Mouse (Mus musculus) heart, embryonic 12.5 days (tissue): Measurements from ENCODE around the gene Rft1. TPM values are rescaled to one million over a fixed set of nuclear protein-coding genes. Genes with fewer than 3 reads are reported as not detected.
"Not testable (repeated sequence)": the region's sequence is repeated elsewhere in the genome, so short reads cannot be mapped to it uniquely, and the experiment has no call there.

Source experiments
- ATAC-seq: fragments of 200-750 bp; cut with Nextera tagmentation; 2 replicates; pipeline ENCODE4 v1.8.0; 2017; ENCODE audit warnings: moderate TSS enrichment, moderate library complexity; ENCODE audit not compliant: insufficient number of reproducible peaks, low FRiP score
- H3K27ac ChIP-seq: fragments of 300-500 bp; sonication (generic); 2 replicates; pipeline ENCODE4 v1.5.1; 2016; ENCODE audit warnings: mild to moderate bottlenecking, moderate library complexity; ENCODE audit not compliant: poor library complexity, severe bottlenecking
- H3K27me3 ChIP-seq: fragments of 300-500 bp; sonication (generic); replicated peaks from 2 replicates; pipeline ENCODE4 v1.6.1; 2016; ENCODE audit warnings: mild to moderate bottlenecking, moderate library complexity
- H3K36me3 ChIP-seq: fragments of 300-500 bp; sonication (generic); 2 replicates; pipeline ENCODE4 v1.6.1; 2016; ENCODE audit warnings: mild to moderate bottlenecking, moderate library complexity
- H3K4me1 ChIP-seq: fragments of 300-500 bp; sonication (generic); replicated peaks from 2 replicates; pipeline ENCODE4 v1.6.1; 2016; ENCODE audit warnings: mild to moderate bottlenecking
- H3K4me2 ChIP-seq: fragments of 300-500 bp; sonication (generic); 2 replicates; pipeline ENCODE4 v1.6.1; 2016; ENCODE audit warnings: mild to moderate bottlenecking, moderate library complexity
- H3K4me3 ChIP-seq: fragments of 300-500 bp; sonication (generic); 2 replicates; pipeline ENCODE4 v1.5.1; 2016; ENCODE audit warnings: mild to moderate bottlenecking
- H3K9ac ChIP-seq: fragments of 300-500 bp; sonication (generic); 2 replicates; pipeline ENCODE4 v1.6.1; 2016; ENCODE audit warnings: mild to moderate bottlenecking, moderate library complexity
- H3K9me3 ChIP-seq: fragments of 300-500 bp; sonication (generic); replicated peaks from 2 replicates; pipeline ENCODE4 v1.6.1; 2016; ENCODE audit warnings: mild to moderate bottlenecking, moderate library complexity
- WGBS: fragments of 180-500 bp; shearing (Covaris S2); methylation state at CpG from one replicate; pipeline ENCODE4 v1.1.7; 2016; 5-methylcytosine and 5-hydroxymethylcytosine counted together
- polyA plus RNA-seq: library from polyadenylated mRNA; unstranded; fragments of >200 nt; fragmentation: Nextera tagmentation; extraction: Ambion mirVana; gene quantifications from 2 replicates; pipeline ENCODE4 v1.2.1, GENCODE M21; 2016

Gene Rft1
- polyA plus RNA-seq, 1 experiment from 2014 or later, result 12.1 TPM

DNA sequence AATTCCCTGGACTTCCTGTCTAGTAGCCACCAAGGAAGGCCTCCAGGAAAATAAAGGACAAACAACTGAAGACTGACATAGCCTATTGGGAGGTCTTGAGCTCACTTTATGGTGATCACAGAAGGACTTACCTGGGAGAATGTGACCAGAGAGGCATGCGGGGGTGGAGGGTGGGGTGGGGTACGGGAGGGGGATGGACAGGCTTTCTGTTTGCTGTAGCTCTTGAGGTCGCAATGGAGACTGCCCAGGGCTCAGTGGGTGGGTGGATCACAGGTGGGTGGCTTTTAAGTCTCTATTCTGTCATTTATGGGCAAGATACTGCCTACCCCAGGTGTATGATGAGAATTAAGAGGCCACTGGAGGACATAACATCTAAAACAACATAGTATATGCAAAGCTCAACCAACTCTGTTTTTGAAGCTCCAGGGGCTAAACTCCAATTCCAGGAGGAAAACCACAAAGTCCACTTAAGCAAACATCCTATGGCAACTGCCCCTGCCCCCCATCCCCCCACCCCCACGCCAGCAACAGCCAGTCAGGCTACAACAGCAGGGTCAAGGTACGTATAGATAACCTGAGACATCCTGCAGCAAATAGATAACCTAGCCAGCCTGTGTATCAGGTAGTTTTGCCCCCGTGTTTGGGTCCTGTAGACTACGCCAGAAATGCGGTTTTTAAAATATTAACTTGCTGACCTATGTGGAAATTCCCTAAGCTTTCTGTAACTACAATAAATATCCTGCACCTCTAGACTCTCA is 50.1 kb downstream of the Rft1 start:
- no peaks in the 10 kb centered on the region for H3K9me3 ChIP-seq
- H3K9ac ChIP-seq, result no peak overlapping the region
- H3K27me3 ChIP-seq, result 0 out of 2 replicates have a peak, but pooled peaks cover 5% of the 10 kb centered on the region
- WGBS, result 66% methylated on average over 8 of the region's 8 CpGs
- H3K36me3 ChIP-seq, result no peaks in the 10 kb centered on the region
- no peak overlapping the region for H3K27ac ChIP-seq
- ATAC-seq, result no peak
- no peak overlapping the region for H3K4me3 ChIP-seq
- no peaks in the 10 kb centered on the region for H3K4me1 ChIP-seq
- H3K4me2 ChIP-seq, result no peak overlapping the region

DNA sequence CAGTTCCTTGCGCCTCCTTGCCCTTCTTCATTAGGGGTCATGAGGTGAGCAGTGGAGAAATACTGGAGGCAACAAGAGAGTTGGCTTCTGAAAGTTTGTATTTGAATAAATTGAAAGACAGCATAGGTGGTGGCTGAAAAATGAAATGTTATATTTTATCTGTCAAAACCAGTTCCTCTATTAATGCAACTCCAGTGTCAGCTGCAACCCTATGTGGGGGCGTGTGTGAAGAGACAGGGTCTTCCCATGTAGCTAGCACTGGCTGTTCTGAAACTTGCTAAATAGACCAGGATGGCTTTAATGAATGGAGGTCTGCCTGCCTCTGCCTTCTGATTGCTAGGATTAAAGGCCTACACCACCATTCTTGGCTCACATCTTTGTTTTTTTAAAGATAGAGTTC is 57.7 kb downstream of the Rft1 start:
- no peak for ATAC-seq
- H3K4me2 ChIP-seq, result no peak overlapping the region
- no peaks in the 10 kb centered on the region for H3K36me3 ChIP-seq
- H3K27me3 ChIP-seq, result peaks cover 10% of the 10 kb centered on the region
- H3K9me3 ChIP-seq, result no peaks in the 10 kb centered on the region
- 86% methylated on average over 2 of the region's 2 CpGs for WGBS
- H3K27ac ChIP-seq, result no peak overlapping the region
- no peak overlapping the region for H3K9ac ChIP-seq
- H3K4me1 ChIP-seq, result peaks cover under 1% of the 10 kb centered on the region; the same call in 1 of the 2 replicates
- no peak overlapping the region for H3K4me3 ChIP-seq

DNA sequence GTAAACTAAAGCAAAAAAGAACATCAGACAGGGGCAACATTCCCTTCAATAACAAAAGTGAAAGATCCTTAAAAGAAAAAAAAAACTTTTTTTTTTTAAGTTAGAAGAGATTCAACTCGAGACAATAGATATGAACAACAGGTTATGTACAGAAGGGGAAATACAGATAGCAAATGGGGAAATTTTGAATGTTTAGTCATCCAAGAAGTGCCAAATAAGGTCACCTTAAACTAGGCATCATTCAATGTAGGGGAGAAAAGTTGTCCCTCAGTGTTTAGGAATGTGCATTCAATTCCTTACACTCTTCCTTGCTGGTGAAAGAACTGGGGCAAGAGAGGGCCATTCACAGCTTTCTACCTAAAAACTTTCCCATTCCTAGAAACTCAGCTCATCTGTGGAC is 59.6 kb downstream of the Rft1 start:
- Histone ChIP-seq H3K4me3 (no peak overlapping the region), H3K9me3 (no peaks in the 10 kb centered on the region), H3K36me3 (no peaks in the 10 kb centered on the region), H3K4me2 (no peak overlapping the region), H3K4me1 (peaks cover 3% of the 10 kb centered on the region; the same call in 1 of the 2 replicates), H3K27ac (no peak overlapping the region), H3K9ac (no peak overlapping the region), H3K27me3 (peaks cover 10% of the 10 kb centered on the region)
- WGBS, result 78% methylated on average over 1 of the region's 1 CpGs
- no peak for ATAC-seq

DNA sequence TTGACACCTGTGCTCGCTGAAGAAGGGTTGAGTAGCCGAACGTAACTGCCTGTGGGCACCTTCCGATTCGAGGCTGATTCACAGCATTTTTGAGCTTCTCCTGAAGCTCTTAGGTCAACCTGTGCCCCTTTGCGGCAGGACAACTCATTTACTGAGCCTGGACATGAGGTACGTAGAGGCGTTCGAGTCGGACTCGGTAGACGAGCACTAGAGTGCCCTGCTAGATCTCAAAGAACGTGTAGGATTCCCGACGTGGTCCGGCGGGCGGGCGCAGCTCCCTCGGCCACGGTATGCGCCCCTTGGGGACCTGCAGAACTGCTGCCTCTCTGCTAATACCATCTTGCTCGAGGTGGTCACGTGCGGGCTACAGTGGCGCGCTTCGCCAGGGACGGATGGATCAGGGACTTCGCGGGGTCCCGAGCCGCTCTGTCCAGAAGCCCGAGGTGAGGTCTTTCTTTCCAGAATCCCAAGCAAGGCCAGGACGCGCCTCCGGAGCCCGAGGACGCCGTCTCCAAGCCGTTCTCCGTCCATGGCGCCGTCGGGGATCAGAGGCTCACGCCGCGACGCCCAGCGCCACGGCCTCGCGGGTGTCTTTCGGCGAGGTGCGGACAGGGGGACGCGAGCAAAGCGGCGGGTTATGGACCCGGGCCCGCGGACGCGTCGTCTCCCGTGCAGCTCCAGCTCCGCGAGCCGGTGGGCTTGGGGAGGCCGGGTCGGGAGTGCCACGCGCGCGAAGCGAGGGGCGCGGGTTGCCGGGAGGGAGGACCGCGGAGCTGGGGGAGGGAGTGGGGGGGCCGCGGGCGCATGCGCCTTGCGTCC is 60.8 kb downstream of the Rft1 start, which contains the start of gene Sfmbt1:
Gene Sfmbt1 (plus strand): TSS at position 51 of the 819 bp plus-strand sequence.
- WGBS, result 2% methylated on average over 87 of the region's 87 CpGs
- H3K36me3 ChIP-seq, result no peaks in the 10 kb centered on the region
- ATAC-seq, result peak; percentile 64
- peak within 1 kb of the TSS; percentile 95 for H3K4me2 ChIP-seq
- peak within 1 kb of the TSS; percentile 76 for H3K27ac ChIP-seq
- H3K9ac ChIP-seq, result peak within 1 kb of the TSS; percentile 87
- no peaks in the 10 kb centered on the region for H3K9me3 ChIP-seq
- peak within 1 kb of the TSS; percentile 81 for H3K4me3 ChIP-seq
- H3K4me1 ChIP-seq, result peaks cover 3% of the 10 kb centered on the region; the same call in 1 of the 2 replicates
- peaks cover 10% of the 10 kb centered on the region for H3K27me3 ChIP-seq

DNA sequence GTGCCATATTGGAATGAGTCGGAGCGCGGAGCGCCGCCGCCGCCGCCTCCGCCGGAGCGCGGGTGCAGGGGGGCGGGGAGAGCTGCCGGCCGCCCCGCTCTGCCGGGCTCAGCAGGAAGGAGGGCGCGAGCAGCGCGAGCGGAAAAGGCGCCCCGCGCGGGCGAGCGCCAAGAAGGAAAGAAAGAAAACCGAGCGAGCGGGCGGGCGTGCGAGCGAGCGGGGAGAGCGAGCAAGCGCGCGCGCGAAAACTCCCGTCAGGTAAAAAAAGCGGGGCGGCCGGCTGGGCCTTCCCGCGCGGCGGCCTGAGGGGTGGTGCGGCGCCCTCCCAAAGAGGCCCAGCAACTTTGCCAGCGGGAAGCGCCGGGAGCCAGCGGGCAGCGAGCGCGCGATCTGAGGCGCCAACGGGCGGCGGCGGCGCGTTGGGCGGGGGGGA is 61.5 kb downstream of the Rft1 start:
- Histone ChIP-seq H3K9me3 (no peaks in the 10 kb centered on the region), H3K27me3 (peaks cover 10% of the 10 kb centered on the region), H3K36me3 (no peaks in the 10 kb centered on the region), H3K4me3 (peak overlapping the region; percentile 81), H3K4me1 (peaks cover 3% of the 10 kb centered on the region; the same call in 1 of the 2 replicates), H3K27ac (peak overlapping the region; percentile 76), H3K4me2 (peak overlapping the region; percentile 95), H3K9ac (peak overlapping the region; percentile 87)
- 3% methylated on average over 68 of the region's 68 CpGs for WGBS
- peak; percentile 83 for ATAC-seq

DNA sequence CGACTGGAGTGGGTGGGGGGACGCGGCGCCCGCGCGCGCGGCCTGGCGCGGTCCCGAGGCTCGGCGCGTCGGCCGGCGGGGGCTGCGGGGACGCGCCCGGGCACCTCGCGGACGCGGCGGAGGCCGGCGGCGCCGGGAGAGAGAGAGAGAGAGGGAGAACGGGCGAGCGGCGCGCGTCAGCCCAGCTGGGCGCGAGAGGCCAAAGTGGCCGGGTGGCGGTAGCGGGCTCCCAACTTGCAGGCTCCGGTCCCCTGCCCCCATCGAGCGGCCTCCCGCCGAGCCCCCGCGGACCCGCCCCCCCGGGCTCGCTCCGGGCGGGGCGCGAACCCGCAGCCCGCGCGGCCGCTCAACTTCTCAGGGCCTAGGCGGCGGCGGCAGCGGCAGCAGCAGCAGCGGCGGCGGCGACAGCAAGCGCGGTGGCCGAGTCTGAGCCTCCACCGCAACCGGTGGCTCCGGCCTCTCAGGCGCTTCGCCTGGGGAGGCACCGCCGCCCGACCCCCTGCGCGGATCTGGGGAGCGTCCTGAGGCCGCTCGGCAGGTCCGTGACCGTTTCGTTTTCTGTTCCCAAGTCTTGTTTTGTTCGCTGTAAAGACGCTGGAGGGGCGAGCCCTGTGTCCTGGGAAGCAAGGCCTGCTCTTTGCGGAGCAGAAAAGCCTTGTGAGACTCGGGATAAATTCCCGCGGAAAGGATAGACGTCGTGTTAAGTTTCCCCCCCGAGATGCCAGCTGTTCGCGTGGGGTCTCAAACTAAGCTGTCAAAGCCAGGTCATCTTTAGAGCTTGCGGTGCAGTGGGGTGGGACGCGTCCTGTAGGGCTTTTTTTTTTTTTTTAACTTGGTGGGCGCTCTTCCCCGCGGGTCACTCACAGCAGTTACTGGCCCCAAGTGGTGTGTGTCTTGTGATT is 62.1 kb downstream of the Rft1 start:
- Histone ChIP-seq H3K27ac (peak overlapping the region; percentile 76), H3K36me3 (no peaks in the 10 kb centered on the region), H3K9me3 (no peaks in the 10 kb centered on the region), H3K4me2 (peak overlapping the region; percentile 95), H3K27me3 (peaks cover 10% of the 10 kb centered on the region), H3K9ac (peak overlapping the region; percentile 87), H3K4me3 (peak overlapping the region; percentile 81), H3K4me1 (peaks cover 3% of the 10 kb centered on the region; the same call in 1 of the 2 replicates)
- peak; percentile 62 for ATAC-seq
- WGBS, result under 1% methylated on average over 69 of the region's 106 CpGs

DNA sequence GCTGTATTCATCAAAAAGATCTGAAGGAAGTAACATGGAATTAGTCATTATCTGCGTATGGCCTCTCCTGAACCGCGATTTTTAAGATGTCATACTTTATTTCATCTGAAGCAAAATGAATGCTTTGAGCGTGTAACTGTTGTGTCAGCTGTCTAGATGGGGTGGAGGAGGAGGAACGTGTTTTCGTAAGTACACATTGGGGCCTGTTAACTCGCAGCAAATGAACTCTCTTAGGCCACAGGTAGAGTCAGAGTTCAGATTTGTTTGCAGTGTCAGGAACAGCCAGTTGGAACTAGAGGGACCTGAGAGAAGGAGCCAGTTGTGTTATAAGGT is 62.8 kb downstream of the Rft1 start:
- no peaks in the 10 kb centered on the region for H3K36me3 ChIP-seq
- no peak overlapping the region for H3K27ac ChIP-seq
- no peak for ATAC-seq
- peaks cover 3% of the 10 kb centered on the region; the same call in 1 of the 2 replicates for H3K4me1 ChIP-seq
- peaks cover 10% of the 10 kb centered on the region for H3K27me3 ChIP-seq
- 8% methylated on average over 7 of the region's 7 CpGs for WGBS
- H3K9me3 ChIP-seq, result no peaks in the 10 kb centered on the region
- peak overlapping the region; percentile 81 for H3K4me3 ChIP-seq
- H3K4me2 ChIP-seq, result peak overlapping the region; percentile 95
- H3K9ac ChIP-seq, result peak overlapping the region; percentile 87

DNA sequence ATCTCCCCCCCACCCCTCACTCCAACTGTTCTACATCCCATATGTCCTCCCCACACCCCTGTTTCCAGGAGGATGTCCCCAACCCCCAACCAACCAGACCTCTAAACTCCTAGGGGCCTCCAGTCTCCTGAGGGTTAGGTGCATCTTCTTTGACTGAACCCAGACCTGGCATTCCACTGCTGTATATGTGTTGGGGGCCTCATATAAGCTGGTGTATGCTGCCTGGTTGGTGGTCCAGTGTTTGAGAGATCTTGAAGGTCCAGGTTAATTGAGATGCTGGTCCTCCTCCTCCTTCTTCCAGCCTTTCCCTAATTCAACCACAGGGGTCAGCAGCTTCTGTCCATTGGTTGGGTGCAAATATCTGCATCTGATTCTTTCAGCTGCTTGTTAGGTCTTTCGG is 64.5 kb downstream of the Rft1 start:
- 92% methylated on average over 1 of the region's 1 CpGs for WGBS
- H3K36me3 ChIP-seq, H3K4me2 ChIP-seq, ATAC-seq, H3K9me3 ChIP-seq, H3K4me1 ChIP-seq, H3K27ac ChIP-seq, H3K4me3 ChIP-seq, H3K9ac ChIP-seq: not testable (repeated sequence)
- H3K27me3 ChIP-seq, result peaks cover 10% of the 10 kb centered on the region

DNA sequence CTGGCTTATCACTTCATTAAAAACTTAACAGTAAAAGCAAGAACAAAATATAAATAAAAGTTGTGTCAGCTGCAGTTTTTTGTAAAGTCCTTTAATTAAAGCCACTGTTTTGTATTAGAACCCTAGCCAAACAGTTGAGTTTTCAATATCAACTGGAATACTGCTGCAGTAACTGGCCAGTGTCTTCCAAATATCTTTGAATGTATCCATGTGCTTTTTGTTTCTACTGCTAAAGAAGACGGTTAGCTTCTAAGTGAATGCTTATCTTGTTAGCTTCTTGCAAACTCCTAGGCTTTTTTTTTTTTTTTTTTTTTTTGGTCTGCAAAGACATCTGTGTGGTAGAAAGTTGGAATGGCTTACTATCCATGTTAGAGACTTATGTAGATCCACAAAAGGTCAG is 65.4 kb downstream of the Rft1 start:
- Histone ChIP-seq H3K4me3 (no peak overlapping the region), H3K4me2 (no peak overlapping the region), H3K9ac (no peak overlapping the region), H3K27me3 (peaks cover 9% of the 10 kb centered on the region), H3K27ac (no peak overlapping the region), H3K4me1 (peaks cover 3% of the 10 kb centered on the region; the same call in 1 of the 2 replicates), H3K9me3 (no peaks in the 10 kb centered on the region), H3K36me3 (no peaks in the 10 kb centered on the region)
- ATAC-seq, result no peak
- 45% methylated on average over 1 of the region's 1 CpGs for WGBS

DNA sequence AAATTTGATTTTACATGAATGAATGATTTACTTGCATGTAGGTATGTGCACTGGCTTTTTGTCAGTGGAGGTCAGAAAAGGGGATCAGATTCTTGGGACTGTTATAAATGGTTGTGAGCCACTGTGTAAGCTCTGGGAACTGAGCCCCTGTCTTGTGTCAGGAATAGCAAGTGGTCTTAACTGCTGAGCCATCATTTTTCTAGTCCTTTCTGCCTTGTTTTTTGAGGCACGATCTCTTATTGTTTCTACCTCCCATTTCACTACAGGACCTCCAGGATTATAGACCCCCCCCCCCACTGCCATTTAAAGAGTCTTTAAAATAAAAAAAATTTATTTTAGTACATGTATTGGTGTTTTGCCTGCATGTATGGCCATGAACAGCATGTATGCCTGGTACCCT is 67.7 kb downstream of the Rft1 start:
- H3K36me3 ChIP-seq, result no peaks in the 10 kb centered on the region

More for the DNA sequence above, 67.7 kb downstream of the Rft1 start:
- Histone ChIP-seq H3K4me3 (no peak overlapping the region), H3K4me2 (no peak overlapping the region), H3K9ac (no peak overlapping the region), H3K9me3 (no peaks in the 10 kb centered on the region), H3K27ac (no peak overlapping the region), H3K27me3 (no peaks in the 10 kb centered on the region), H3K4me1 (0 out of 2 replicates have a peak, but pooled peaks cover 3% of the 10 kb centered on the region)
- ATAC-seq, result no peak
- WGBS, result 65% methylated on average over 1 of the region's 1 CpGs
